Mouse (Mus musculus) midbrain, embryonic 12.5 days (tissue): Measurements from ENCODE around the gene Csnk1g2. TPM values are rescaled to one million over a fixed set of nuclear protein-coding genes. Genes with fewer than 3 reads are reported as not detected.
"Not testable (repeated sequence)": the region's sequence is repeated elsewhere in the genome, so short reads cannot be mapped to it uniquely, and the experiment has no call there.

Experiments
- ATAC-seq: fragments of 200-750 bp; cut with Nextera tagmentation; 2 replicates; pipeline ENCODE4 v1.8.0; 2017; ENCODE audit warnings: low read depth, moderate TSS enrichment, moderate library complexity; ENCODE audit not compliant: low FRiP score
- H3K27ac ChIP-seq: fragments of 300-500 bp; sonication (generic); replicated peaks from 2 replicates; pipeline ENCODE4 v1.5.1; 2016; ENCODE audit warnings: mild to moderate bottlenecking
- H3K27me3 ChIP-seq: fragments of 300-500 bp; sonication (generic); 2 replicates; pipeline ENCODE4 v1.6.1; 2016; ENCODE audit warnings: mild to moderate bottlenecking
- H3K36me3 ChIP-seq: fragments of 300-500 bp; sonication (generic); 2 replicates; pipeline ENCODE4 v1.6.1; 2016
- H3K4me1 ChIP-seq: fragments of 300-500 bp; sonication (generic); 2 replicates; pipeline ENCODE4 v1.6.1; 2016
- H3K4me2 ChIP-seq: fragments of 300-500 bp; sonication (generic); replicated peaks from 2 replicates; pipeline ENCODE4 v1.6.1; 2016; ENCODE audit warnings: mild to moderate bottlenecking, moderate library complexity
- H3K4me3 ChIP-seq: fragments of 300-500 bp; sonication (generic); 2 replicates; pipeline ENCODE4 v1.5.1; 2016; ENCODE audit warnings: mild to moderate bottlenecking
- H3K9ac ChIP-seq: fragments of 300-500 bp; sonication (generic); replicated peaks from 2 replicates; pipeline ENCODE4 v1.6.1; 2016; ENCODE audit warnings: mild to moderate bottlenecking, moderate library complexity
- H3K9me3 ChIP-seq: fragments of 300-500 bp; sonication (generic); 2 replicates; pipeline ENCODE4 v1.6.1; 2016; ENCODE audit warnings: mild to moderate bottlenecking
- WGBS: fragments of 180-500 bp; shearing (Covaris S2); methylation state at CpG from one replicate; pipeline ENCODE4 v1.1.7; 2016; 5-methylcytosine and 5-hydroxymethylcytosine counted together
- polyA plus RNA-seq: library from polyadenylated mRNA; unstranded; fragments of >200 nt; fragmentation: Nextera tagmentation; extraction: Ambion mirVana; gene quantifications from 2 replicates; pipeline ENCODE4 v1.2.1, GENCODE M21; 2016

Csnk1g2 gene
- polyA plus RNA-seq, 1 experiment from 2014 or later = 180 TPM

GRCm38 (mm10) chr10:80604988-80605387 lies 17.6 kb upstream of the Csnk1g2 start:
- ATAC-seq = no peak
- H3K4me1 ChIP-seq = peaks cover 21% of the 10 kb centered on the region
- H3K36me3 ChIP-seq = peaks cover 40% of the 10 kb centered on the region
- no peak overlapping the region for H3K27ac ChIP-seq
- WGBS = 92% methylated on average over 2 of the region's 2 CpGs
- no peaks in the 10 kb centered on the region for H3K27me3 ChIP-seq
- no peak overlapping the region for H3K9ac ChIP-seq
- H3K4me2 ChIP-seq = no peak overlapping the region
- no peak overlapping the region for H3K4me3 ChIP-seq
- no peaks in the 10 kb centered on the region for H3K9me3 ChIP-seq

GRCm38 (mm10) chr10:80605721-80606120 lies 16.9 kb upstream of the Csnk1g2 start, which contains the start of gene Gm49322:
Gene Gm49322 (plus strand): TSS chr10:80606021.
- not testable (repeated sequence) for H3K4me3 ChIP-seq, H3K27me3 ChIP-seq, H3K9ac ChIP-seq, H3K27ac ChIP-seq, H3K4me2 ChIP-seq, ATAC-seq, H3K9me3 ChIP-seq
- peaks cover 21% of the 10 kb centered on the region for H3K4me1 ChIP-seq
- 91% methylated on average over 3 of the region's 4 CpGs for WGBS
- H3K36me3 ChIP-seq = peaks cover 46% of the 10 kb centered on the region

- no peak for ATAC-seq
- H3K36me3 ChIP-seq = peaks cover 47% of the 10 kb centered on the region
- 92% methylated on average over 23 of the region's 23 CpGs for WGBS
- H3K4me2 ChIP-seq = no peak overlapping the region
- H3K4me3 ChIP-seq = no peak overlapping the region
- H3K4me1 ChIP-seq = peaks cover 21% of the 10 kb centered on the region
- no peaks in the 10 kb centered on the region for H3K27me3 ChIP-seq
- no peaks in the 10 kb centered on the region for H3K9me3 ChIP-seq
- H3K9ac ChIP-seq = no peak overlapping the region
- H3K27ac ChIP-seq = no peak overlapping the region
Measured at GRCm38 (mm10) chr10:80606306-80606705, 16.3 kb upstream of the Csnk1g2 start.

- WGBS = 95% methylated on average over 34 of the region's 34 CpGs
Measured at GRCm38 (mm10) chr10:80606737-80607350, 15.8 kb upstream of the Csnk1g2 start.

GRCm38 (mm10) chr10:80608435-80608834 lies 14.2 kb upstream of the Csnk1g2 start:
- peaks cover 14% of the 10 kb centered on the region for H3K4me1 ChIP-seq
- 91% methylated on average over 3 of the region's 3 CpGs for WGBS
- peaks cover 61% of the 10 kb centered on the region for H3K36me3 ChIP-seq
- H3K27me3 ChIP-seq = no peaks in the 10 kb centered on the region
- no peak overlapping the region for H3K4me2 ChIP-seq
- H3K9me3 ChIP-seq = no peaks in the 10 kb centered on the region
- H3K27ac ChIP-seq = no peak overlapping the region
- no peak overlapping the region for H3K4me3 ChIP-seq
- no peak overlapping the region for H3K9ac ChIP-seq
- no peak for ATAC-seq

More at GRCm38 (mm10) chr10:80606737-80607350, 15.8 kb upstream of the Csnk1g2 start:
- no peak for ATAC-seq
- no peak overlapping the region for H3K4me3 ChIP-seq
- no peaks in the 10 kb centered on the region for H3K27me3 ChIP-seq
- no peak overlapping the region; the same call in 1 of the 2 replicates for H3K9ac ChIP-seq
- peaks cover 21% of the 10 kb centered on the region for H3K4me1 ChIP-seq
- no peak overlapping the region for H3K4me2 ChIP-seq
- H3K36me3 ChIP-seq = peaks cover 52% of the 10 kb centered on the region
- H3K27ac ChIP-seq = no peak overlapping the region
- H3K9me3 ChIP-seq = no peaks in the 10 kb centered on the region

GRCm38 (mm10) chr10:80609269-80609924 lies 13.2 kb upstream of the Csnk1g2 start:
- no peak for ATAC-seq
- Histone ChIP-seq H3K4me3 (no peak overlapping the region), H3K36me3 (peaks cover 65% of the 10 kb centered on the region), H3K4me1 (peaks cover 4% of the 10 kb centered on the region; the same call in 1 of the 2 replicates), H3K27ac (no peak overlapping the region), H3K9me3 (no peaks in the 10 kb centered on the region), H3K9ac (no peak overlapping the region), H3K27me3 (no peaks in the 10 kb centered on the region), H3K4me2 (no peak overlapping the region)
- 92% methylated on average over 10 of the region's 10 CpGs for WGBS

- Histone ChIP-seq H3K9me3 (no peaks in the 10 kb centered on the region), H3K9ac (no peak overlapping the region), H3K4me3 (no peak overlapping the region), H3K4me1 (no peaks in the 10 kb centered on the region), H3K36me3 (peaks cover 73% of the 10 kb centered on the region), H3K27ac (no peak overlapping the region), H3K4me2 (no peak overlapping the region), H3K27me3 (no peaks in the 10 kb centered on the region)
- no peak for ATAC-seq
- WGBS = 95% methylated on average over 9 of the region's 9 CpGs
Measured at GRCm38 (mm10) chr10:80610116-80610785, 12.4 kb upstream of the Csnk1g2 start.

- H3K9ac ChIP-seq = no peak overlapping the region
- 71% methylated on average over 4 of the region's 4 CpGs for WGBS
- peaks cover 80% of the 10 kb centered on the region for H3K36me3 ChIP-seq
- H3K4me3 ChIP-seq = no peak overlapping the region
- H3K27me3 ChIP-seq = no peaks in the 10 kb centered on the region
- no peak overlapping the region for H3K4me2 ChIP-seq
- H3K9me3 ChIP-seq = no peaks in the 10 kb centered on the region
- H3K27ac ChIP-seq = no peak overlapping the region
- H3K4me1 ChIP-seq = no peaks in the 10 kb centered on the region
- no peak for ATAC-seq
Measured at GRCm38 (mm10) chr10:80611024-80611423, 11.6 kb upstream of the Csnk1g2 start.

GRCm38 (mm10) chr10:80611905-80612304 lies 10.7 kb upstream of the Csnk1g2 start:
- 93% methylated on average over 3 of the region's 3 CpGs for WGBS
- Histone ChIP-seq H3K9me3 (no peaks in the 10 kb centered on the region), H3K4me2 (no peak overlapping the region), H3K27ac (no peak overlapping the region), H3K27me3 (no peaks in the 10 kb centered on the region), H3K4me3 (no peak overlapping the region), H3K9ac (no peak overlapping the region), H3K36me3 (peaks cover 71% of the 10 kb centered on the region), H3K4me1 (no peaks in the 10 kb centered on the region)
- ATAC-seq = no peak

GRCm38 (mm10) chr10:80613821-80614220 lies 8.8 kb upstream of the Csnk1g2 start:
- ATAC-seq = no peak
- Histone ChIP-seq H3K27me3 (no peaks in the 10 kb centered on the region), H3K9me3 (no peaks in the 10 kb centered on the region), H3K4me1 (no peaks in the 10 kb centered on the region), H3K36me3 (peaks cover 52% of the 10 kb centered on the region), H3K4me2 (no peak overlapping the region), H3K27ac (no peak overlapping the region), H3K9ac (no peak overlapping the region), H3K4me3 (no peak overlapping the region)
- WGBS = 92% methylated on average over 3 of the region's 3 CpGs

GRCm38 (mm10) chr10:80614351-80614750 lies 8.3 kb upstream of the Csnk1g2 start:
- H3K36me3 ChIP-seq = peaks cover 47% of the 10 kb centered on the region
- no peaks in the 10 kb centered on the region for H3K4me1 ChIP-seq
- no peaks in the 10 kb centered on the region for H3K27me3 ChIP-seq
- no peak overlapping the region for H3K9ac ChIP-seq
- ATAC-seq = no peak
- H3K27ac ChIP-seq = no peak overlapping the region
- no peak overlapping the region for H3K4me2 ChIP-seq
- H3K9me3 ChIP-seq = no peaks in the 10 kb centered on the region
- H3K4me3 ChIP-seq = no peak overlapping the region
- 90% methylated on average over 6 of the region's 6 CpGs for WGBS

- Histone ChIP-seq H3K9ac (no peak overlapping the region), H3K4me2 (no peak overlapping the region), H3K4me3 (no peak overlapping the region), H3K27me3 (no peaks in the 10 kb centered on the region), H3K27ac (no peak overlapping the region), H3K4me1 (peaks cover 7% of the 10 kb centered on the region), H3K36me3 (peaks cover 19% of the 10 kb centered on the region), H3K9me3 (no peaks in the 10 kb centered on the region)
- no peak for ATAC-seq
- WGBS = 78% methylated on average over 9 of the region's 9 CpGs
Measured at GRCm38 (mm10) chr10:80618181-80618580, 4.5 kb upstream of the Csnk1g2 start.
